Mouse (Mus musculus): ENCODE results near the gene Comt.

The Comt gene

DNA sequence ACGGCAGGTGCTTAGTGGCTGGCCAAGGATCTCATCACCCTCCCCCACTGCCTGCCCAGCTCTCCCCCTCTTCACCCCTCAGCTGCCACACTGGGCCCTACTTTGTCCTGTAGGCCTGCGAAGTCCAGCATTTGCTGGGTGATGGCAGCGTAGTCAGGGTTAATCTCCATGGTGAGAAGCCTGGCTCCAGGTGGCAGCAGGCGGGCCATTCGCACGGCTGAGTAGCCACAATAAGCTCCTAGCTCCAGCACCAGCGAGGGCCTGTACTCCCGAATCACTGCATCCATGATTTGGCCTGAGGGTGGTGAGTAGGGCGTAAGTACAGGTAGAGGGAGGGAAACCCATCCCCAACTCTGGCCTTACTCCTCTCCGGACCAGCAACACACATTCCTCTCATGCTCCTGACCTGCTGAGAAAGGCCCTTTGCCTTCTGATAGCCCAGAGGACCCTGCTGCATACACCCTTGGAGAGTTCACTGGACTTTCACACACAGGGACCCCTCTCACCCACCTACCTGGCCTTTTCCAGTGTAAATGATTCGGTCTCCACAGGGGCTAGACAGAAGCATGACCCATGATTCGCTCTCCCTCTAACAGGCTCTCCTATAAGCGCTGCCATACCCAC lies 15.5 kb downstream of the Comt start:
- no peak for DNase-seq (ENCODE audit: low spot score)

DNA sequence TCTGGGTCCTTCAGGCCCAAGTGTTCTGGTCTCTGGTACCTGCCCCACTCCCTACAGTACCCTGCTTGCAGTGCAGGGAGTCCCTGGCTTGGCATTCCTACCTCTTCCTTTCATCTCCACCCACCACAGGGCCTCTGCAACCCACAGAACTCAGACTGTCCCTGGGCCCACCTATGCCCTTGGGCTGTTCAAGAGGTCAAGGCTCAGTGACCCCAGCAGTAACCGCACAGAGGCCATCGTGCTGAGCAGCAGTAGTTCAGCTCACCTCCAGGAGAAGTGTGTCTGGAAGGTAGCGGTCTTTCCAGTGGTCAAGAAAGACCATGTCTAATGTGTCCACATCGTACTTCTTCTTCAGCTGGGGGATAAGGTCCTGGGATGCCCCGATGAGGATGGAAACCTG lies 16.2 kb downstream of the Comt start:
- no peak for DNase-seq (ENCODE audit: low spot score)

DNA sequence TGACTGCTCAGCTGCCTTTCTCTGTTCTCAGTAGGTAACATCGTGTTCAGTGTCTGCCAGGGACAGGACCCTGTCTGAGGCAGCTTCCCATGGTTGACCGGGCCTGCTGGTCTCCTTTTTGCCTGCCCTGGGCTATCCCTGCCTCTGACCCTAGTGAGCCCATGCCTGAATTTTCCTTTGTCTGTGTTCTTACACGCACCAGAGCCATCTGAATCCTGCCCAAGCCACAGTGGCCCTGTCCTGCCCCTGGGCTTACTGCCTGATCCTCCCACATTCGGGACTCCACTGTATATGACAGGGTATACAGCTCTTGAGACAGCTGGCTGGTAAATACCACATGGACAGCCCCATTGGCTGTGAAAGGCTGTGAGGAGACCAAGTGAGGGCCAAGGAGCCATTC lies 16.9 kb downstream of the Comt start:
- no peak for DNase-seq (ENCODE audit: low spot score)

DNA sequence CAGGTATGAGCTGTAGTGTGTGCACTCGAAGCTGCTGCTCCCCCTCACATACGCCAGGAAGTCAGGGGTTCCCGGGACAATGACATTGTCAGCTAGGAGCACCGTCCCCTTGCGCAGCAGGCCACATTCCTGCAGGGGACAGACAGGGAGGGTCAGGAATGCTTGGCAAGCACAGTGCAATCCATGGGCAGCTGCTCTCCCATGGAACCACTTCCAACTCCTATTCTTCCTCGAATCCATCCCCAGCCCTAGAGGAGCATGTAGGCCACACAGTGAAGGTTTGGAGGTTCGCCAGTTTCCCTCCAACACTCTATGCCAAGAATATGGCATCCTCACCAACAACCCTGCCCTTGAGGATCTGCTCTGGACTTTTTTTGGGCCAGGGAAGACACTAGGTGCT lies 18.7 kb downstream of the Comt start:
- DNase-seq (ENCODE audit: low spot score) = no peak

DNA sequence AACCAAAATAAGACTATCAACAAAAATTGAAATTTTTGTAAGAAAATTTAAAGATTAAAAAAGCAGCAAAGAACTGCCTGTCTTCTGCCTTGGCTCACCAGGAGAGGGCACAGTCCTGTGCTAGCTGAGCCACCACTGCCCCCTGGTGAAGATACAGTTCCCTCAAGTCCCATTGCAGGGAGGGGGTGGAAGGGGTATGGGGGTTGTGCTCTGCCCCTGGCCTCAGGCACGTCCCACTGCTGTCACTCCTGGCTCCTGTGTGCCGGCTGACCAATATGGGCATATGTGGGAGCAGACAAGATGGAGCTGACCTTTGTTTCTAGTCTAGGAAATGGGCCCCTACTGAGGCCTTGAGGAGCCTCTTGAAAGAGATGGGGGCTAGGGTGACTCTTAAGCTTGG lies 20.4 kb downstream of the Comt start:
- DNase-seq (ENCODE audit: low spot score) = no peak

DNA sequence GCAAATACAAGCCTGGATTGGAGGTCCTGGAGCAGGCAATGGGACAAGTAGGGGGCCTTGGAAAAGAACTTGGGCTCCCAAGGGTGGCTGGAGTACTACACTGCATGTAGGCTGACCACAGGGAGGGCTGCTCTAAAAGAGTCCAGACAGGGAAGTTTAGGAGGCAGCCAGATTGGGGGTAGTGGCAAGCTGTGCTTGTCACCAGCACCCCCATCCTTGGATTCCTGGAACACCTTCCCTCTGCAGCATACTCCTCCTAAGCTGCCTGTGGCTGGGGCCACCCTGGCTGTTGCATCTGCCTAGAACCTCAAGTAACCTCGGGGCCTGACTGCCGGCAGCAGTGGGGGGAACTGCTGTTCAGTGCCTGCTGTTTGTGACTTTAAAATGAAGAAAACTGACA lies 20.8 kb downstream of the Comt start:
- no peak for DNase-seq (ENCODE audit: low spot score)

DNA sequence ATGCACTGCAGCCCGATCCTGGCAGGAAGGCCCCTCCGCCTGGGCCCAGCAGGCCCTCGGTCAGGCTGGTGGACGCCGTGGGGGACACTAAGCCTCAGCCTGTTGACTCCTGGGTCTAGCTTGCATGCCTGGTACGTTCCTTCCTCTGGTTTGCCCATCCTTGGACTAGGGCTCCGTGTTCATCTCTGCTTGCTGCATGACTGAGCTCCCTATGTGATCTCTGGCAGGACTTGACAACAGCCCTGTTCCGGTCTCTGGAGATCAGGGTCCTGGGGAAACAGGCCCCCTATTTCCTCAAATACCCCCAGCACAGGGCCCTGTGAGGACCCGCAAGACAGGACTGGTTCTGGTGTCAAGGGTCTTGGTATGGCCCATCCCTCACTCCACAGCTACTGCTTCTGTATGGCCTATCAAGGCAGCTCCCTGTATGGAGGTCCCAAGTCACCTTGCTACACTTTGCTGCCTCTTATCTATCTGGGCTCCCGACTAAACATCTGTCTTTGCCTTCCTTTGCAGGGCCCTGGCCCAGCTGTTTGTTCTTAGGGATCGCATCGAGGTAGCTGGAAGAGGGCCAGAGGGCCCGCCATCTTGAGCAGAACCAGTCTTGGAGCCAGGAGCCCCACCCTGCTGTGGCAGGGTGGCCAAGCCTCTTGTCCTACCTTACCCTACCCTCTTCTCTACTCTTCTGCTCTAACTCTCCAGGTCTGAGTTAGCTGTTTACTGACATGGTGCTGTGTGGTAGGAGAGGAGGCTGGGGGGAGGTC lies 21.4 kb downstream of the Comt start:
- DNase-seq (ENCODE audit: low spot score) = no peak

DNA sequence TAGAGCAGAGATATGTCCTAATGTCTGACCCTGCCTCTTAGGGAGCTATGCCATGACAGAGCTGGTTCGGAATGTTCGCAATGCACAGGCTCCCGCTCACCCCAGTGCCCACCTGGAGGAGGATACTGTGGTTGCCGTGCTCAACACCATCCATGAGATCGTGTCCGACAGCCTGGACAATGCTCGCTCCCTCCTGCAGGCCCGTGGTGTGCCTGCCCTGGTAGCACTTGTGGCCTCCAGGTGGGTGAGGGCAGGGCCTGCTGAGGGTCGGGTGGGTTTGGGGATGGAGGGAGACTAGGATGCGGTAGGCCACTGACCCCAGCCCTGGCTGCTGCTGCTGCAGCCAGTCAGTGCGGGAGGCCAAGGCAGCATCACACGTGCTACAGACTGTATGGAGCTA lies 23.4 kb downstream of the Comt start:
- DNase-seq (ENCODE audit: low spot score) = no peak

DNA sequence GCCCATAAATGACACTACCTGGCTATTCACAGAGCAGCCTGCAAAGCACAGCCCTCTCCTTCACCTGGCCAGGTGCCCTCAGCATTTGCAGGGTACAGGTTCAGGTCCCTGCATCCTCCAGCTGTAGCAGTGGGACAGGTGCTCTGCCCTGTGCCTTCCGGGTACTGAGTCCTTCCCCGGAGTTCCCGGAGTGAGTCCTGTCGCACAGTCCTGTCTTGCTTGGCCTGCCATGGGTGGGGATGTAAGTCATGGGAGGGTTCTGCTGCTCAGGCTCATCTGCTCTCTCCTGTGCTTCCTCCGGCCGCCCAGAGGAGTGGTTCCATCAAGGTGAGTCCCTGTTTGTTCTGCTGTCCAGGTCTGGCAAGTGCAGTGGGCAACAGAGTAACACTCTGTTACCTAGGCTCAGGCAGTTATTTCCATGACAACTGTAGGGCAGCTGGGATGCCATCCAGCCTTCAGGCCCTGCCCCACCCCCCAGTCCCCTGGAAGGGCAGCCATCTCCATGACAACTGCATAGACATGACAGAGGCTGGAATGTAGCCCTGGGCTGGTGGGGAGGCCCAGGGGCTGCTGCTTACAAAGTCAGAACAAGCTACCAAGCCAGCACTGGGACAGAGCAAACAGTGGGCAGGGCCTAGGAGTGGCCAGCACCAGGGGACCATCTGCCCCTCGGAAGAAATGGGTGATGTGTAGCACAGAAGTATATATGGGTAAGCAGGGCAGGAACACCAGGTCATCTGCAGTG lies 26.0 kb downstream of the Comt start:
- DNase-seq (ENCODE audit: low spot score) = no peak

DNA sequence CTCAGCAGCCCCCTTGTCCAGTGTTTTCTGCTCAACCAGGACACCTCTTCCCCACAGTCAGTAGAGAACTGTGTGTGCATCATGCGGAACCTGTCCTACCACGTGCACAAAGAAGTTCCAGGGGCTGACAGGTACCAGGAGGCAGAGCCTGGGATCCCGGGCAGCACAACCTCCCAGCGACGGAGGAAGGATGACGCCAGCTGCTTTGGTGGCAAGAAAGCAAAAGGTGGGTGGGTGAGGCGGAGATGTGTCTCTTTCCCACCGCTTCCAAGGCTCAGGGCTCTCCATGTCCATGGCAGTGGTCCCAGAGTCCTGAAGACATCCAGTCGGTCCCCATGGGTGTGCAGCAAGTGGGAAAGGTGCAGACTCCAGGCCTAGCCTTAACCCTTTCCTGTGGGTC lies 26.6 kb downstream of the Comt start:
- no peak for DNase-seq (ENCODE audit: low spot score)

DNA sequence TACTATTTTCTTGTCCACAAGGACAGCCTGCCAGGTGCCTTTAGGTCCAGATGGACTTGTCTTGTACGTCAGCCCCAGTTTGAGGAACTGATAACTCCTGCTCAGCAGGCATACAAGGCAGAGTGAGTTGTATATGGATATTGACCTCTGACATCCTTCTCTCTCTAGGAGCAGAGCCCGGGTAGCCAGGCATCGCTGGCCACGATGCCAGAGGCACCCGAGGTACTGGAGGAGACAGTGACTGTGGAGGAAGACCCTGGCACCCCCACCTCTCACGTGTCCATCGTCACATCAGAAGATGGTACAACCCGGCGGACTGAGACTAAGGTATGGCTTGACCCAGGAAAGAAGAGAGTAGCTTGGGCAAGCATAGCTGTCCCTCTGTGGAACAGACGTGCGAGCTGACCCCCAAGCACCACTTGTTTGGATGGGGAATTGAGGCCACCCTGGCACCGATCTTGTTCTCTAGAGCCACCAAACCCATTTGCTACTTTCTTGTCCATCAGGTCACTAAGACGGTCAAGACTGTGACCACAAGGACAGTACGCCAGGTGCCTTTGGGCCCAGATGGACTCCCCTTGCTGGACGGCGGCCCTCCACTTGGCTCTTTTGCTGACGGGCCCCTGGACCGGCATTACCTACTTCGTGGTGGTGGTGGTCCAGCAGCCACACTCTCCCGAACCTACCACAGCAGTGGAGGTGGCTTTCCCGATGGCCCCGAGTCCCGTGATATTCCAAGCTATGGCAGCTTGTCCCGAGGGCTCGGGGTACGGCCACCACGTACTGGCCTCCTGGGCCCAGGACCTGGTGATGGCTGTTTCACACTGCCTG lies 29.6 kb downstream of the Comt start:
- no peak for DNase-seq (ENCODE audit: low spot score)

DNA sequence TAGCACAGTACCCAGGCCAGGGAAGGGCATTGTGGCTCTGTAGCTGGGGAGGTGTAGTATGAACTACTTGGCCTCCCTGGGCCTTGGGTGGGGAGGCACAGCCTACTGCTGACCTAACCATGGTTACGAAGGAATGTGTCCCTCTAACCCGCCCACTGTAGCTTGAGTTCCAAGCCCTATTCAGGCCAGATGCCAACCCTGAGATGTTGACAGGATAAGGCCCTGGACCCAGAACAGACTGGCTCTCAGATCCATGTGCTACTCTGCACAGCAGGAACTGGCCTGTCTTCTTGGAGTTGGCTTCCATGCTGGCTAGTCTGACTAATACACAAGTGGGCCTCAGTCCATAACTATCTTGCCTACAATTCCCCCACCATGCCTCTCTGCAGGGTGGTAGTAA lies 30.5 kb downstream of the Comt start:
- DNase-seq (ENCODE audit: low spot score) = no peak

DNA sequence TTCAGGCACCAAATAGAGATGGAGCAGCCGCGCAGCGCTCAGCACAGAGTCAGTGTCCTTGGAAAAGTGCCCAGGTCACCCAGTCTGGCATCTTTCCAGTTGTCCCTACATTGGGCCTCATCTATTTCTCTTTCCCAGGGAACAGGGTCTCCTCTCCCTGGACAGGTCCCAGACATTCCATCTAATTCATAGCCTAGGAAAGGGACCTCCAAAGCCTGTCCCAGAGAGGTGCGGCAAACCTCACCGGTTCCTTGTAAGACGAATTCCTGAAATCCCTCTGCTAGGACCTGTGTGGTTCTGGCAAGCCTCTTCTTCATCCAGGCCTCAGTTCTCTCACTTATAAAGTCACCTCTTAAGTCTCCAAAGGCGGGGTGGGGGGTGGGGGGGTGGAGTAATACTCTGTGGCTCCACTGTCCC lies 31.0 kb downstream of the Comt start:
- no peak for DNase-seq (ENCODE audit: low spot score)

DNA sequence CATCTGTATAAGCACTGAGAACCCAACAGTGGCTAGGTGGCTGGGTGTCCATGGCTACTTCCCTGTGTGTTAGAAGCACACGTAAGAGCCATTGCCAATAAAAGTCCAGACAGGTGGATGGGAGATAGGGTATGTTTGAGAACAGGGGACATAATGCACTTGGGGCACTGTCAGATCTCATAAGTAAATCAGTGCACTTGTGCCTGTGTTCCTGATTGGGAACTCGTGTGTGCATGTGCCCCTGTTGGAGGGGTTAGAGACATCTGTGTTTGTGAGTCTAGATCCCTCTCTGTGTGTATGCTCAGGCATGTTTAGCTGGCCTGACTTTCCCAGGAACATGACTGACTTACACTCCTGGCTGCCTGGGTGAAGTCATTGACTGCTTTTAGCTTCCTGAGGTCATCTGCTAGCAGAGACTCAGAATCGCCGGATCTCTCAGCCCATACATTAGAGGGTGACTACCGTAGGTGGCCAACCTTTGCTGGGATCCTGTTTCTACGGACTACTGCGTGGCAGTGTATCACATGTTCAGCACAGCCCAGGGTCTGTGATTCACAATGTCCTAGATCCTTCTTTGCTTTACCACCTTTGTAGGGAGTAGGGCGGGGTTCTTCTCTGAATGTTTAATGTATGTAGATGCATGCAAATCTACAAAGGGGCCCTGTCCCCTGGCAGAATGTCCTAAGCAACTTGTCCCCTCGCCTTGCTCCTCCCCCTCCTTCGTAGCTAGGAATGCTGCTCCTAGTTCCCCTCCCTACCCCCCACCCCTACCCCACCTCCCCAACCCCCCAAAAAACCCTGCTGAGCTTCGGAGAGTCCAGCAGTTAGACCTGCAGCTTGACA lies 31.7 kb downstream of the Comt start:
- no peak for DNase-seq (ENCODE audit: low spot score)

DNA sequence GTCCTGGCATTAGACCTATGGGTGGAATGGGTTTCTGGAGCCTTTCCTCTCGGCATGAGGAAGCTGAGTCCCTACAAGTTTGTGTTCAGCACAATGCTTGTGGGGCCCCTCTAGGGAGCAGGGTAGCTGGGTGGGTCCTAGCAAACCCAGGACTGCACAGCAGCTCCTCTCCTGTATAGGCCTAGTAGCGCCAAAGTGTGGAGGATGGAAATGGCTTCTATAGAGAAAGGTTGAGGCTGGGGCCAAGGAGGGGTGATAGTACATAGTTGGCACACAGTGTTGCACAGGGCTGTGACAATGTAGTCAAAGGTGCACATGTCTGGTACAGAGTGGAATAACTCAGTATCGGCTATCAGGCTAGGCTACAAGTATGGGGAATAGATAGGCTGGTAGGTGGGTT lies 32.6 kb downstream of the Comt start:
- DNase-seq (ENCODE audit: low spot score) = no peak

DNA sequence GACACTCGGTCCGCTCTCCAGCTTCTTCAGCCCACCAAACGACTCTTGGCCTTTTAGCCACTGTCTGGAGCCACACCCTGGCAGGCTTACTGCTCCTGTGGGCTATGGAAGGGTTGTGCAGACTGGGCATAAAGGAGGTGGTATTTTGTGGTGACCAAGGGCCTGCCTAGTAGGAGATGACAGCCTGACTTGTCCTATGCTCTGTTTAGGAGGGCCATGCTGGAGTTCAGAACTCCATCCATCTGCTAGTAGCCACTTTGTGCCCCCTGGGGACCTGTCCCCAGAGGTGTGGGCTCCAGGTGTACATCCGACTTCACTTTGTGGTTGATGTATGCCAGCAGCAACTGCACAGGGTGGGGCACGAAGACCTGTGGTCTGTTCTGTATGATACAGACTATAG lies 33.1 kb downstream of the Comt start:
- DNase-seq (ENCODE audit: low spot score) = no peak

DNA sequence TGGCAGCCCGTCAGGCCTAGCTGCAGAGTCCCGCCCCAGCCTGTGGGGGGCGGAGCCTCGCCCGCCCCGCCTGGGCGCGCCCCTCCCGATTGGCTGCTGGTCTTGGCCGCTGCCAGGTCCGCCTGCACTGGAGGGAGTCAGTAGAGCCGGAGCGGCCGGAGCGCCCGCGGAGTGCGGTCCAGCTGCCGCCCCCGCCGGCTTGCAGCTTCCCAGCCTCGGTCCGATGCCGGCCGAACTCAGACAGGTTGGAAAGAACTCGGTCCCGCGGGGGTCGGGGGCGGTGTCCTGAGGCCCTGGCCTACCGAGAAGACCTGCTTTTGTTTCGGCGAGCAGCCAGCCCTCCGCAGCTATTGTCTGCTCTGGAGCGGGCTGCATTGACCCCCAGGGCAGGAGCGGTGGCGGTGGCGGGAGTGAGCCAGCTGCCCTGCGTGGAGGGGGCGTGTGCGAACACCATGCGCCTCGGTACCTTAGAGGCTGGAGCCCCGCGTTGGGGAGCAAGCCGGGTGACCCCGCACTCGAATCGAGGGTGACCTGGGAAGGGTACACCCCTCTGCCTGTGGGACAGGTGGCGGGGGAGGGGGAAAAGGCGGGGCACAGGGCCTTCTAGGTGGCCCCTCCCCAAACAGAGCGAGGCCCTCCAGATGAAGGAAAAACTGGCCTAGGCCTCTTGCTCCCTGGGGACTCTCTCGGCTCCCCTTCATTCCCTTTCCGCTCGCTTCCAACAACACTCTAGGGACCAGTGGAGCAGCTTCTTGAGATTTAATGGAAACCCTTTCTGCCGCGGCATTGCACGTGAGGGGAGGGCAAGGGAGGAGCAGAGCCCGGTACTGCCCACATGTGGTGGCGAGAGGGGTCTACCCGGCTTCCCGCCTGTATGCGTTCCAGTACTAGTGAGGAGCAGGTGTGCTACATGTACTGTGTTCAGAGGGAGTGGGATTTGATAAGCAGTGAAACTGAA lies 33.9 kb downstream of the Comt start:
- peak; percentile 83 for DNase-seq (ENCODE audit: low spot score)

DNA sequence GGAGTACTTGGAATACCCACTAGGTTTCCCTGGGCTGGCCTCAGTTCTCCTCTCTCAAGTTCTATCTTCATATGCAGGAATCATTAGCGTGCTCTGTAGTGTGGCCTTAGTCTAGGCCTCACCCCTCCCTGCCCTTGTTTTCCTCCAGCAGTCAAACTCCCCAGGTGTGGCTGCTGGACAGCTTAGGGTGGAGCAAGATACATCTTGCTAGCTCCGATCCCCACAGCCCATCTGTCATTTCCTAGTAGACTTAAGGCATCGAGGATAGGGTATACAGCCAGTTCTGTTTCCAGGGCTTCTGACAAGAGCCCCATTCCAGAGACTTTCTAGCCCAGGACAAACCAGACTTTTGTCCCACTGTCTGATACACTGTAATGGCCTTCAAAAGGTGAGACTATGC lies 34.9 kb downstream of the Comt start:
- no peak for DNase-seq (ENCODE audit: low spot score)

DNA sequence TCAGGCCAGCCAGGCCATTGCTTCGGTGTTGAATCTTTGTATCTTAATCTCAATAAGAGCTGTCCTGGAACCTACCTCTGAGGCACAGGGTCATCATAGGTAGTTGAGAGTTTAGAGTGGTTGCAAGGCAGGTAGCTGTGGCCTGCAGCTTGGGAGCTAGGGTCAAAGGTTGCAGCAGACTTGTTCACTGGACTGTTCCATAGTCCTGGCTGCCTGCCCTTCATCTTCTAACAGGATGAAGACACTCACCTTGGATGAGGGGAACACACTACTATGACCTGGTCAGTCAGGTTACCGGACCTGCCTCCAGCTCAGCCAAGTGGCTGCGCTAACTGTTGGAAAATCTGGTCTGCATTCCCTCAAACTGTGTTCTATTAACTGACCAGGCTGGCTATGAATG lies 35.5 kb downstream of the Comt start:
- no peak for DNase-seq (ENCODE audit: low spot score)

DNA sequence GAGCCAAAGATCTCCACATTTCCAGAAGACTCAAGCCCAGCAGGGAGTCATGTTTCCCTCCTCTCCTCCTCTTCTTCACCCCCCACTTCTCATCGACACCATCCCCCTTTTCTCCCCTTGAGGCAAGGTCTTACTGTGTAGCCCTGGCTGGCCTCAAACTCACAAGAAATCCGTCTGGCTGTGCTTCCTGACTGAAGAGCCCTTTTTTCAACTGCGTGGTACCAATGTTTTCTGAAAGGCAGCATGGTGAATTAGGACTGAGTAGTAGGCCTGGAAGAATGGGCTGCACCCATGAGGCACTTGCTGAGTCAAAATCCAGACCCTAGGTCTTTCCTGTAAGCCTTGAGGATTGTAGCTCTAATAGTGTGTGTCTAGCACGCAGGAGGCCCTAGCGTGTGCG lies 36.3 kb downstream of the Comt start:
- DNase-seq (ENCODE audit: low spot score) = no peak
